Mouse (Mus musculus) forelimb bud, embryonic 11.5 days (tissue): Measurements from ENCODE around the gene Wnt9b.
A peak's percentile ranks its signal among the peaks of the same experiment; 100 is the strongest.
"Not testable (repeated sequence)": the region's sequence is repeated elsewhere in the genome, so short reads cannot be mapped to it uniquely, and the experiment has no call there.

Source experiments
- DNase-seq: peaks from one replicate; pipeline ENCODE4 v3.0.0-alpha.2; 2012; ENCODE audit warnings: low read depth, low spot score

The Wnt9b gene

DNA sequence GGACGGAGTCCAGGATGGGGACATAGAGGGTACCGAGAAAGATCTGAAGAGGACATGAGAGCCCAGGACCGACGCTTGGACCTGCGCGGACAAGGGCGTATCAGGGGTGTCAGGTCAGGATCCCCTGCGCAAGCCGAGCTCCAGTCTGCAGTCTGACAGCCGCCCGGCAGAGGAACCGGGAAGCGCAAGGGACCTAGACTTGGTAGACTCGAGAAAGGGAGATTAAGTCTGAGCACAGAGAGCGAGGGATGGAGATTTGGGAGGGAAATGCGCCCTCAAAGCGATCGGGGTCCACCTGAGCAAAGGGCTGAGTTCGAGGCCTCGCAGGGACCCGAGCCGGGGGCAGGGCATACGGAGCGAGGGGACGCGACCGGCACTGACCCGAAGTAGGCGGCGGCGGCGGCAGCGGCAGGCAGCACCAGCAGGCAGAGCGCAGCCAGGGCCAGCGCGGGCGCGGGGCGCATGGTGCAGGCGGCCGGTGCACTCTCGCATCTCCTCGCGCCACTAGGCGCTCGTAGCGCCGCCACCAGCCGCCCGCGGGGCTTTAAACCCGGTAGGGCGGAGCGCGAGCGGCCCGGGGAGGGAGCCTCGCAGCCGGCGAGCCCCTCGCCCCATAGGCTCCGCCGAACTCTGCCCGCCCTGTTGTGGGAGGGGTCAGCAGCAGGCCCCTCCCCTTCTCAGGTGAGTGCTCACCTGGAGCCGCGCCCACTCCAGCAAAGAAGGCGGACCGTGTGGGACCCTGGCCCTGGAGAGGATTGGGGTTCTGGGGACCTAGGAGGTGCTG, at the start of gene Wnt9b:
TSS of gene Wnt9b (minus strand) at position 516 of the 784 bp plus-strand sequence.
- DNase-seq, result no peak

GRCm38 (mm10) chr11:103789951-103790350, 40.3 kb upstream of the Wnt9b start:
- DNase-seq, result no peak

- DNase-seq, result no peak
Observed at GRCm38 (mm10) chr11:103780152-103780551, 30.5 kb upstream of the Wnt9b start.

GRCm38 (mm10) chr11:103774228-103774530, 24.6 kb upstream of the Wnt9b start:
- DNase-seq, result no peak

DNA sequence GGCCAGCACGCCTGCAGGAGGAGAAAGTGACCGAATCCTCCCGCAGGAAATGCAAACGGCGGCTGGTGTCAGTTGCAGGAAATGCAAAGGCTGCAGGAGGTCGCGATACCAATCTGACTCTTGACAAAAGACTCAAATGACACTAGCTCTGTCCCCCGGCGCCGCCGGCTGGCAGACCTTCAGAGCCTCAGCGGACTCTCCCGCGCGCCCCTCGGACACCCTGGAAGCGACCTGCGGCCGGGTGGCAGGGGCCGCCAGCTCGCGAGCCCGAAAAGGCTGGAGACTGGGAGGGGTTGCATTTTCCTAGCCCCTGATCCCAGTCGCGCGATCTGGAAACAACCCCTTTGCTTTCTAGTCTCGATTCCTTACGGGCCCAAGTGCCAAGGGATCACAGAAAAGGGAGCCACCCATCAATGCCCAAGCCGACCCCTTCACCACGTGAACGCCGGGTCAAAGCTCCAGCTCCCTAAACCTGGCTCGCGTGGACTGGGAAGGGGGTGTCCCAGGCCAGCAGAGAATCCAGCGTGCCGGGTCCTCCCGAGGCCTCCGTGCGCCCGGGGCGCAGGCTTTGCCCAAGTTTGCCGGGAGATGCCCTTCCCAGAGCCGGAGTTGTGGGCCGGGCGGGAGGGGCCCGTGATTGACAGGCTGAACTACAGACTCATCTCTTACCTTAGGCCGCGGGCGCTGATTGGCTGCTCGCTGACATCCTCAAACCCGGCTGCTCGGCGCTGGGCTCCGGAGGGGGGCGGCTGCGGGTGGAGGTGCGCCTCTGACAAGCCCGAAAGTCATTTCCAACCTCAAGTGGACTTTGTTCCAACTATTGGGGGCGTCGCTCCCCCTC, 24.0 kb upstream of the Wnt9b start, which contains the start of gene Wnt3:
TSS of gene Wnt3 (plus strand) at position 764 of the 841 bp plus-strand sequence.
- no peak for DNase-seq

- DNase-seq, result no peak
Observed at GRCm38 (mm10) chr11:103772505-103773386, 23.1 kb upstream of the Wnt9b start.

DNA sequence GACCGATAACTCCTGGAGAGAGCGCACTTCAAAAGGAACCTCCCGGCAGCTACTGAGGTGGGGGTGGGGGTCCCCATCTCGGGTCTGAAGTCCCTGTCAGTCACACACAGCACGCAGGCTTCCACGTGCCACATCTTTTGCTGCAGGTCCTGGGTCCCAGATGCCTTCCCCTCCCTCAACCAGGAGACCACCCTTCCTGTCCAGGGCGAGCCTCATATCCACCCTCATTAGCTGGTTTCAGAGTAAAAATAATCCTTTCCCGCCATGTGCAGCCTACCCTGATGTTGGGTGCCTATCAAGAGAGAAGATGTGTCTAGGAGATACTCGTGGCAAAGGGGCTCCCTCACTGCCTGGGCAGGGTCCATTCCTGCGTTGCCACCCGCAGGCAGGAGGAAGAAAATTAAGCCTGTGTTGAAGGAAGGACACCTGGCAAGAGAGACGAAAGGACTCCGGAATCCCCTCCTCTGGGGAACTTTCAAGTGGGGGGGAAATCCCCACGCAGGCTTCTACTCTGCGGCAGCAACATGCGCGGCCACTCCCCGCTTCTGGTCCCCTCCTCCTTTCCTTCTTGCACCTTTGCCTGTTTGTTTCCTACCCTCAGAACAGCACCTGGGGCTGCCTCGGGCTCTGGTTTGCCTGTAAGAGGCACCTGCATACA, 21.7 kb upstream of the Wnt9b start:
- DNase-seq, result no peak

DNA sequence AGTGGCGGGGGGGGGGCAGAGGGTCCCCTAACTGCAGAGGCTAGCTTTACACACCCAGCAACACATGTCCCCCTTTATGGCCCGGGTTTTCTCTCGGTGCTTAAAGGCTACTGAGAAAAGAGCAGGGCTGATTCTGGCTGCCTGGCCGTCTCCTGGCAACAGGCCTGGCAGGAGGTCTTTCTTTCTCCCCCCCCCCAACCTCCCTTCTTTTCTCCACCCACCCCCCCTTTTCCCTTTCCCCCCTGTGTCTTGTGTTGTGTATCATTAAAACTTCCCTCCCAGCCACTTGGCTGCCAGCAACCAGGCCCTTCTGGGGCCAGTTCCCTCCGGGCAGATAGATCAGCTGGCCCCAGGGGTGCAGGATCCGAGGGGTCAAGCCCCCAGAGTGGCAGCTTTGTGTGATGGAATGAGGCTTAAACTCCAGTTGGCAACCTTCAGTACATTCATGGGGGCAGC, 16.0 kb upstream of the Wnt9b start:
- DNase-seq, result no peak

DNA sequence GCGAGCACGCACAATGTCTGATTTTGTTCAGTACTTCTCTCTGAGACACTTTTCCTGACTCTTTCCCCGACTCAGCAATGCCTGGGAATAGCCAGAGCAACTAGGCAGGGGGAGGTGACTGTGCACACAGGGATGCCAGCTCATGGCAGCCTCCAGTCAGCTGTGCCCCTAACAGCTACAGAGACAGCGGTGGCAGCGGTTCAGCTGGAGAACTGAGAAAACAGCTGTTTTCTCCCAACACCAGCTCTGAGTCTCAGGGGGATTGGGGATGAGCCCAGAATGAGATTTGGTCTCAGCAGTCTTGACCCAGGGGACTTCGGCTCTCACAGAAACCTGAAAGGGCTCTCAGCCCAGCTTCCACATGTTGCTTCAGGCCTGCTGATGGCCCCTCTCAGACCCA, 15.0 kb upstream of the Wnt9b start:
- DNase-seq, result no peak

GRCm38 (mm10) chr11:103763410-103764163, 14.0 kb upstream of the Wnt9b start:
- DNase-seq, result peak; percentile 80

GRCm38 (mm10) chr11:103760891-103761290, 11.3 kb upstream of the Wnt9b start:
- not testable (repeated sequence) for DNase-seq

- no peak for DNase-seq
Observed at GRCm38 (mm10) chr11:103760101-103760500, 10.5 kb upstream of the Wnt9b start.

DNA sequence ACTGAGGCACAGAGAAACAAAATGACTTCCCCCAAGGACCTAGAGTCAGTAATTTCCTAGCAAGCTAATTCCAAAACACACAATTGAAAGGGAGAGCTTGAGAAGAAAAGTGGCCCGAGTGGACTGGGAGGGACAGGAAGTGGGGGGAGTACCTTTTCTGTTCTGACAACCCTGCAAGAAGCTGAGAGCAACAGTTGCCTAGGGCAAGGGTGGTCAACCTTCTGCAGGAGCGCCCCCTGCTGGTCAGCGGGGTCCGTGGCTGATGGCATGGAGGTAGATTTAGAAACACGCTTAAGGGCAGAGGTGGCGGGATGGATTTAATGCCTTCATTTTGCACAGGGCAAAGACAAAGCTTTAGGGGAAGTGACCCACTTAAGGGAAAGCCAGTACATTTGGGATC, 9.1 kb upstream of the Wnt9b start:
- DNase-seq, result peak; percentile 62

DNA sequence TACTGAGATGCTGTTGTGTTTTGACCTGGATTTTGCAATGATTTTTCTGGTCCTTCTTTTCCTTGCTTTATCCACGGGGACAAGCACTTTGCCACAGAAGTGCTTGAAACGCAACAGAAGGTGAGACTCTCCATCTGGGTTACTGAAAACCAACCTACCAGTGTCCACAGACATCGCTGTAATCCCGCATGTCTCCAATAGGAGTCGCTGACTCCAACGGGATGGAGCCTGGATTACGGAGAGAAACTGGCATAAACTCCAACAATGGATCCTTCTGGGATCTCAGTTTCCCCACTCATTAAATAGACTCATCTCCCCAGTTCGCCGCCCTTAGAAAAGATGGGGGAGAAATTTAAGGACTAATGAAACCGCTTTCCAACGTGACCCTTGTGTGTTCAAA, 8.4 kb upstream of the Wnt9b start:
- no peak for DNase-seq

- DNase-seq, result no peak
Observed at GRCm38 (mm10) chr11:103750612-103751011, 991 bp upstream of the Wnt9b start.

DNA sequence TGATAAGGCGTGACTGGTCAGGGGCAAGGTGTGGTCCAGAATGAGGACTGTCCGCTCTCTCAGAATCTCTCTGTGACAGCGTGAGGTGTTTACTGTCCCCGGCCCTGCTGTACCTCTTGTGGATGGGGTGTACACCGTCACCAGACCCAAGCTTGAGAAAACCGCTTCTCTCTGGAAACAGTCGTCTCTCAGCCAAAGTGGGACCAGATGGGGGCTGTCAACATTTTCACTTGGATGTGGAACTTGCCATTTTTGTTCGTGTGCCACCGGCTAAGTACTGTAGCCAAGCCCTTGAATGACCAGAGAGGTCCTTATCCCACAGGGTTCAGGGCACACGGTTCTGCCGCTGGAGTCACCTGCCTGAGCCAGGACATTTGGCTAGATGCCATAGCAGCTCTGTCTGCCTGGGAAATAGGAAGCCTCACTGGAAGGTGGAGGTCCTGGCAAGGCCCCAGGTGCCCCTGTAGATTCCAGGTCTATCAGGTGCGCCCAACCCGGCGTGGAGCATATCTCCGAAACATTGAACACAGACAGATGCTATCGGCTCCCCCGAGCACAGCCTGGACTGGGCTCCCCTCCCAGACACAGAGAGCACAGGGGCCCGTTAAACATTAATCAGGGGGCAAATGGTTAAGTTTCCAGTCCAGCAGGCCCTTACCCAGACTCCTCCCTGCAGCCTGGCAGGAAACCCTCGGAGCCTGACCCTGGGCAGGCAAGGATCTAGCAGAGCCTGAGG, 14.4 kb downstream of the Wnt9b start:
- no peak for DNase-seq

DNA sequence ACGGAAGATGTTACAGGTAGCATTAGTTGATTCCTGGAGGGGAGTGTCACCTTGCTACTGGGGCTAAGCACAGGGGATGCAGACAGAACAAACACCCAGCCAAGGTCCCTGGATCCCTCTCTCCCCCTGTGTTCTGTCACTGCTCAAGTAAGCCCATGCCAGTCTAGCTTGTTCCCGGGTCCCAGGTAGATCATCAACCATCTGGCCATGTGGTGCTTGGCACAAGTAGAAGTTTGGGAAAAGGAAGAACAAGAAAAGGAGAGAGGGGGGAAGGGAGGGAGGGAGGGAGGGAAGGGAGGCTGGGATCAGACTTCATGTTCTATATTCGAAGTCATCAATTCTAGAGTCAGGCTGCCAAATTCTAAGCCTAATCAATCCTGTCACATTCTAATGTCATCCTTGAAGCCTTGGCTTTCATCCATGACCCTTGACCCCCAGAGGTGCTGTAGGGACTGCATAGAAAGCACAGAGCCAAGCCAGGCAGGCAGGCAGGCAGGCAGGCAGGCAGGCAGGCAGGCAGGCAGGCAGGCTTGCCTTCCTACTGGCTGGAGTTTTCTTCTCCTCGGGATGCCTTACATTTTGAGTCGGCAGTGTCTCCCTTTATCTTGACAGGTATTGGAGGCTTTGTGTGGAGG, 15.1 kb downstream of the Wnt9b start:
- DNase-seq, result no peak

DNA sequence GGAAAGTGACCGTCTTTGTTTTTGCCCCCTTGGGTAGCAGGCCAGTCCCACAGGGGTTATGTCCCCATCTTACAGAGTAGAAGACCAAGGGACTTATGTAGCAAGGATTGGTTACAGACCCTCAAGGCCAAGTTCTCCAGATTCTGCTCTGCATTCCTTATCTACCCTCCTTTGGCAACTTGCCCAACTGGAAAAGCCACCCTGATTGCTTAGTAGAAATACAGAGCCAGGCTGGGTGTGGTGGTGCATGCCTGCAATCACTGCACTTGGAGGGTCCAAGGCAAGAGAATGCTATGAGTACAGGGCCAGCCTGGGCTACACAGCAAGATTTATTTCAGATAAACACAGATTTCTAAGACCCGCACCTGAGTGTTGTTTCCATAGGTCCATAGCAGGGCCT, 15.7 kb downstream of the Wnt9b start:
- no peak for DNase-seq

- DNase-seq, result no peak
Observed at GRCm38 (mm10) chr11:103733069-103733468, 16.6 kb downstream of the Wnt9b start.
